Mouse (Mus musculus): ENCODE results near the gene Dad1.

- no peak for TF ChIP-seq CTCF (IDR thresholded peaks at IDR 0.05; ENCODE audit: insufficient read depth, low read length)
- no peak for TF ChIP-seq POLR2A (IDR thresholded peaks at IDR 0.05; ENCODE audit: borderline replicate concordance, extremely low read depth, low read depth, low read length)
Measured at GRCm38 (mm10) chr14:54271976-54272606, 18.2 kb upstream of the Dad1 start.

Data from lung, adult 2 months (tissue).